Mouse (Mus musculus): ENCODE results near the gene Plbd2.

The Plbd2 gene

DNA sequence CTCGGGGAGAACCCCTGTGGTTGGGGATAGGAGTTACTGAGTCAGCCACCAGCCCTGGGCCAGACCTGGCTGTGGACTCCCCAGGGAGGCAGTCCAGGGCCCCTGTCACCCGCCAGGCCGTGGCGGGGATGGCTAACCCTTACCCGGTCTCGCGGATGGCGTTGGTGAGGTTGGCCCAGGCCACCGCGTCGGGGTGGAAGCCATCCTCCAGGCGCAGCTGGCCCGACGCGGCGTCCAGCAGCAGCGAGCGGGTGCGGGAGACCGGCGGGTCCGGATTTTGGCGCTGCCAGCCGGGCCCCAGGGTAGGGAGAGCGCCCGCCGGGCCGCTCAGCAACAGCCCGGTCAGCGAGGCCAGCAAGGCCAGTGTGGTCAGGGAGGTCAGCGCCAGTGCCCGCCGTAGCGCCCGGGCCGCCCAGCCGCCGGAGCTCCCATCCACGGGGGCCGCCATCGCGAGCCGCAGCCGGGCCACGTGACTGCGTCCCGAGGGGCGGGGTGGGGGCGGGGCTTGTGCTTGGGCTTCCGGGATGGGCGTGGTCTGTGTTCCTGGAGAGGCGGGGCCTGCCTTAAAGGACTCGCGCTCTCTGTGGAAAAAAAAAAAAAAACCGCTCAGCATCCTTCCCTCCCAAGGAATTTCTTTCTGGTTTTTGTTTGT, at the start of gene Plbd2:
Plbd2 (minus strand) TSS at position 482 of the 652 bp plus-strand sequence.
- peak; percentile 88 for DNase-seq (ENCODE audit: low read depth, low spot score)

DNA sequence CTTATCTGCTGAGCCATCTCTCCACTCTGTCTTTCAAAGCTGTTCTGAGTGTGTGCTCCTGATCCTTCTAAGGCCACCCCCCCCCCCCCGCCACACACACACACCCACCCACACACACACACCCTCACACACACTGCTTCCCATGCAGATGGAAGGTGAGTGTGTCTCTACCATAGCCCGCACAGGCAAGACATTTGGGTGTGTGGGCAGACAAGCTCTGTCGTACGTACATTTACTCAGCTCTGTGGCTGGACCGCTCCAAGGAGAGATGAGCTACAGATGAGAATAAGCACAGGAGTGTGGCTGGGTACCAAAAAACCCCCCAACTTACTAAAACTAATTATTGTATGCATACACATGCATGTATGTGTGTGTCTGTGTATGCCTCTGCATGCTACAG, 47.2 kb upstream of the Plbd2 start:
- no peak for DNase-seq (ENCODE audit: low read depth, low spot score)

DNA sequence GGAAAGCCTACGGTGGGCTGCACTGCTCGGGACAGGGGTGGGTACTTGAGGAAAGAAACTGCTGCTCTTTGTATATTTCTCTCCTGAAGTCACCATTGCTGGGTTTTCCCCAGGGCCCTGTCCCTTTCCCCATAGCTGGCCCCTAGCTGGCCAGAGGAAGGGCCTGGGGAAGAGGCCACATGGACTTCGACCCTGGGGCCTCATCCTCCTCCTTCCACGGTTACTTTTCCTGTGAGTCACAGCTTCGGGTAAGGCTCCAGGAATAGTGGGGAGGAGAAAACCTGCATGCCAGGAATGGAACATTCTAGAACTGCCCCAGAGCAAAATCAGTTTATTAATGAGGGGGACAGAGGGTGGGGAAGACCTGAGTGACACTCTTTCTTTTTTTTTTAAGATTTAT, 46.7 kb upstream of the Plbd2 start:
- peak; percentile 30 for DNase-seq (ENCODE audit: low read depth, low spot score)

DNA sequence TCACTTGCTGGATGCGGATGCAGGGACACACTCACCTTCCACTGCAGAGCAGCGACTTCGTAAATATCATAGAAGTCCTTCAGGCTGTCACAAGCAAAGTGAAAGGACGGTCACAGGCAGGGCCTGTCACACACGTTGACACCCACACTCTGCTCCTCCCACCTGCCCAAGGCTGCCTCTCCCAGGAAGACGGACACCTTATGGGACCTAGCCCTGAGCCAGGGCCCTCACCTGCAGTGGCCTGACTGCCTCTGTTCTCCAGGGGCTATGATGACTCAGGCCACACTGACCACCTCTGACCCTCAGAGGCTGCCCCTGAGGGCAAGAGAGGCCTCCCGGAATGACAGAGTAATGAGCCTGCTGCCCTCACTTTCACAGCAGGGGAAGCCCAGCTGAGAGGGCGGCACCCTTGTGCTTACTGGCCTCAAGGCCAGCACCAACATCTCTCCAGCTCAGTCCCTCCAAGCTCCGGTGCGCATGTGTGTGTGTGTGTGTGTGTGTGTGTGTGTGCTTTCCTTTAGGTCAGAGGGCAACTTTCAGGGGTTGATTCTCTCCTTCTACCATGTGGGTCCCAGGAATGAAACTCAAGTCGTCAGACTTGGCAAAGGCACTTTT, 44.9 kb upstream of the Plbd2 start:
- DNase-seq (ENCODE audit: low read depth, low spot score): no peak

DNA sequence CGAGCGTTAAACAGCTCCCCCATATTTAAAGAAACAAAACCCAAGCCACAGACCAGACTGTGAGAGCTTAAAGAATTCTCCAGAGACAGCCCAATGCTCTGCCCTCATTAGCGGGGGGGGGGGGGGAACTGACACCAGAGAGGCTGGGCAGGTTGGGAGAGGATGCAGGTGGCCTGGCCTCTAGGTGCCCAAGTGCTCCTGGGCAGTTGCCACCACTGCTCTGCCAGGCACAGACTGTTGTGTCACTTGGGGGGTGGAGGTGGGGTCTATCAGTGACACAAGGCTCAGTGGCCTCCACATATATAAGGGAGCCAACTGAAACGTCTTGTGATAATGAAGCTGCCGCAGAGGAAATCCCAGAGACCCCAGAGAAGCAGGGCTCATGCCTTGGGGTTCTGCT, 33.2 kb upstream of the Plbd2 start:
- DNase-seq (ENCODE audit: low read depth, low spot score): no peak

DNA sequence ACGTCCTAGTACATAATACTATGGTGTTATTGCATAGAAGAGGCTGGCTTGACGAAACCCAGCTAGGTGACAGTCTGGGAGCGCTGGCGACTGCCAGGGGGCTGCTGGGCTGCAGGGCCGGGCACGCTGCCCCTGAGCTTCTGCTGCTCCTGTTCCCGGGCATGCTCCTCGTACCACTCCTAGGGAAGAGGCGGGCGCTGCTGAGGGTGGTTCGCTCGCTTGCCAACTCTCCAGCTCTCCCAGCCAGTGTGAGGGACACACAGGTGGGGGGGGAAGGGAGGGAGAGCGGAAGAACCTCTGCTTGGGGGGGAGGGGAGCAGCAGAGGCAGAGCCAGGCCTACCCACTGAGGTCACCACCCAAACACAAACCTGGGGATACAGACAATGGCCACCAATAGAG, 32.6 kb upstream of the Plbd2 start:
- DNase-seq (ENCODE audit: low read depth, low spot score): no peak

DNA sequence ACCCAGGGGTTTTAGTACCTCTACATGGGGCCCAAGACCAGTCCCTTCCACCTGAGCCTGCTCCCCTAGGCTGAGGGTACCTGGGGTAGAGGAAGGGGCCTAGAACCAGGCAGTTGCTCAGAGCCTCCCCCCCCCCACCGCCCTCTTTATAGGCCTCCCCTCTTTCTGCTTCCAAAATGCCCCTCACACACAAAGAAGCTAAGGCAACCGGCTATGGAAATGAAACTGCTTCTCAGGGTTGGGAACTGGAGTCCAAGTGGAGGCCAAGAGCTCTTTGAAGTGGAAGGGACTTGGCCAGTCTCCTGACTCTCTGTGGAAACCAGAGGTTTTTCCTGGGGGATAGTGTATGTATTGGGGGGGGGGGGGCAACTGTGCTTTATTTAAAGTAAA, 31.3 kb upstream of the Plbd2 start:
- no peak for DNase-seq (ENCODE audit: low read depth, low spot score)

DNA sequence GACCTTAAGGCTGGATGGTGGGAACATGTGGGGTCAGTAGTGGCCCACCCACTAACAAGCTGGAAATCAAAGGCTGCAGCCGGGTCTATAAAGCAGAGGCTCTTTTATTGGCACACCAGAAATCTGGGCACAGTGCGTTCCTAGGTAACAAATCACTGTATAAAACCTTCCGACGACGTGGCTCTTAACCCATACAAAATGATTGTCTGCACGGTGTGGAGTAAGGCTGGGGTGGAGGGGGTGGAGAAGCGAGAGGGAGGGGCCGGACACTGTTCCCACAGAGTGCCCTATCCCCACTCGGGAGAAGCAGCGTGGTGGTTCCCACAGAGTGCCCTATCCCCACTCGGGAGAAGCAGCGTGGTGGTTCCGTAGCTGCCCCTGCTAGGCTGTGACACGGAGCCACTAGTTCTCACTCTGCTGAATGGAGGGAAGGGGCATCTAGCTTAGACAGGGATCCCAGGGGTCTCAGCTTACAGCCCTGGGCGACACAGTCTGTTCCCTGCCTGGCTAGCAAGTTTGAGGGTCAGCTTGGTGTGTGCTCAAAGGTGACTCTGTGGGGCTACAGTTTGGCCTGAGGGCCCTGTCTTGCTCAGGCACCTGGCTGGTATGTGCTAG, 30.8 kb upstream of the Plbd2 start:
- no peak for DNase-seq (ENCODE audit: low read depth, low spot score)

DNA sequence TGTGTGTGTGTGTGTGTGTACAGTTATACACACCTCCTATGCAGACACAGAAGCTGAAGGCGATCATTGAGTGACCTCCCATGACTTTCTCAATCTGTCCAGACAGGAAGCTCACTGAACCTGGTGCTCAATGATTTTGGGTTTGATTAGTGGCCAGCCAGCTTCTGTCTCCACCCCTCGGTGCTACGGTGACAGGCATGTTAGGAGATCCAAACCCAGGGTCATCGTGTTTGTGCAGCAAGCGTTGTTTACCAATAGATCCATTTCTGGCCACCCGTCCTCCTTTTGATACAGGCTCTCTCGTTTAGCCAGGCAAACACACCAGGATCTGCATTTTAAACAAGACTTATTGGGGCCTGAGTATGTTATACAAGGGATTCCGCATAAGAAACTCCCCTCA, 28.2 kb upstream of the Plbd2 start:
- no peak for DNase-seq (ENCODE audit: low read depth, low spot score)

DNA sequence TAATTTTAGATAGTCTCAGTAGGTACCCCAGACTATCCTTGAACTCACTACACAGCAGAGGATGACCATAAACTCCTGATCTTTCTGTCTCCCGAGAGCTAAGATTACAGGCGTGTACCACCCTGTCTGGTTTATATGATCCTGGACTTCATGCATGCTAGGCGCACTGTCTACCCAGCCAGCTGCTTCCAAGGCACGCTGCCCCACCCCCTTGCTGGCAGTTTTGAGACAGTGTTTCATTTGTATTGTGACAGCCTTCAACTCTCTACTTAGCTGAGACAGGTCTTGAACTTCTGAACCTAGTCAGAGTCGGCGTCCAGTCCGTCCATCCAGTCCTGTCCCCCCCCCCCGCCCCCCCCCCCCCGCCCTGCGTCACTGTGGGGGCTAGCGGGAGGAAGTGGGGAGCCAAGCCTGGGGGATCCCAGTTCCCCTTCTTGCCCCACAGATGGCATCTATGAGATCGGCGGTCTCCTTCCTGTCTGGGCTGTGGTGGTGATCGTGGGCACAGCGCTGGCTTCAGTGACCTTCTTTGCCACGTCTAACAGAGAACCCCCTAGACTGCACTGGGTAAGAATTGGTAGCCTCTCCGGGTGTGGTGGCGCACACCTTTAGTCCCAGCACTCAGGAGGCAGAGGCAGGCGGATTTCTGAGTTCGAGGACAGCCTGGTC, 24.0 kb upstream of the Plbd2 start:
- DNase-seq (ENCODE audit: low read depth, low spot score): no peak

DNA sequence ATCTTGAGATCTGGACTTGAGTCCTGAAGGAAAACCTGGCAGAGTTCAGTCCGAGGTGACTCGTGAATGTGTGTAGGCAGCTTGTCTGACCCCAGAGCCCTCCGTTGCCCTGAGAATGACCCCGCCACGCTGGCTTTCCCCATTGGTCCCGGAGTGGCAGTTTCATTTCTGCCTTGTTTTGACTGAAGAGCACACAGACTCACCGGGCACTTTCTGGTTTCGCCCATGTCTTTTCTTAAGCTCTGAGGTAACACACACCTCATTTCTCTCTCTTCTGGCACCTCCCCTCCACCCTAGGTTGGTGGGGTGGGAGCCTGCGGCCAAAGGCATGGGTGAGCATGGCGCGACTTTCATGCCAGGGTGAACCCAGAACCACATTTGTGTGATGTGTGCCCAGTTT, 22.9 kb upstream of the Plbd2 start:
- no peak for DNase-seq (ENCODE audit: low read depth, low spot score)

DNA sequence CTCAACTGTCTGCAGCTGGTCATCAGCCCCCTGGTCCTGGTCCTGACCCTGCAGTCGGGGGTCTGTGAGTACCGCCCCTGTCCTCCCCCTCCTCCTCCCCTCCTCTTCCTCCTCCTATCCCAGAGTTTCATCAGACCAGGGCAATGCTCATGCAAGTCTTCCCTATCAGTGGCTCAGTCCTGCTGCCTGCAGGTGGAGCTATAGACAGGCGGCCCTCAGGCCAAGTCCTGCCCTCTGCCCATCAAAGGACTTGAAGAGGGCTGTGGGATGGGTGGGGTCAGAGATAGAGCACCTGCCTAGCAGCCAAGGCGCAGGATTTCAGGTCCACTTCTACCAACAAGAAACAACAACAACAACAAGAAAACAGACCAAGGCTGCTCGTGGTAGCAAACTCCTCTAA, 22.3 kb upstream of the Plbd2 start:
- DNase-seq (ENCODE audit: low read depth, low spot score): no peak

DNA sequence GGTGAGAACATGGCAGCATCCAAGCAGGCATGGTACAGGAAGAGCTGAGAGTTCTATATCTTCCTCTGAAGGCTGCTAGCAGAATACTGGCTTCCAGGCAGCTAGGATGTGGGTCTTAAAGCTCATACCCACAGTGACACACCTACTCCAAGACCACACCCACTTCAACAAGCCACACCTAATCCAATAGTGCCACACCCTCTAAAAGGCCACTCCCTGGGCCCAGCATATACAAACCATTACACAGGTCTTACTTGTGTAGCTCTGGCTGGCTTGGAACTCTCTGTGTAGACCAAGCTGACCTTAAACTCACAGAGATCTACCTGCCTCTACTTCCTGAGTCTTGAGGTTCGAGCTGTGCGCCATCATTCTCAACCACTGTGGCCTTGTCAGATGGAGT, 21.3 kb upstream of the Plbd2 start:
- no peak for DNase-seq (ENCODE audit: low read depth, low spot score)

DNA sequence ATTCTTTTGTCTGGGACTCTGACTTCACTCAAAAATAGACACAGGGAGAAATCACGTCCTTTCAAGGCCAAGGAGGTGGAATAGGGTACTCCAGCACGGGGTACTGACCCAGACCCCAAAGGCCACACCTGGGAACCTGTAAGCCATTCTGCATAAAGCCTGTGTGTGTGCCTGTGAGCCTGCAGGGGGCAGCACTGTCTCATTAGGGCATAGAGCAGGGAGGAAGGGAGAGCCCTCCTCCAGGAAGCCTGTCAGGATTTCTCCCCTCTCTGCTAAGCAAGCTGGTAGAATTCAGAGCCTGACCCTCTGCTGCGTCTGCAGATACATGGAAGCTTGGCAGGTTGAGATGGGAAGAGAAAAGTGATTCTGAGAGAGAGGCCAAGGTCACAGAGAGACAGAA, 19.2 kb upstream of the Plbd2 start:
- DNase-seq (ENCODE audit: low read depth, low spot score): peak; percentile 57

DNA sequence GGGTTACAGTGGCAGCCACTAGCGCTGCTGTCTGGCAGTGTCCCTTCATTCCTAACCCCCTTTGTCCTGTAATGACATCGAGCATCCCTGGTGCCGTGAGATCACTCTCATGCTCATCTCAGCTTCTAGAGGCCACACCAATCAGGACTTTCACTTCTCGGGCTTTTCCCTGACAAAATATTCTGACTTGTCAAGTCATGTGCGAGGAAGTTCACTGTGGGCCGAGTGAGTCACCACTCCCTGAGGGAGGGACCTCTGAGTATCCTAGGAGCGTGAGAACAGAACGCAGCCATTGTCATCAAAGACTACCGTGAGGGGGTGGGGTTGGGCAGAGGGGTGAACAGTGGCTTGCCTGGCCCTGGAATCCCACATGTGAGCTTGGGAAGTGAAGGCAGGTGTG, 14.1 kb upstream of the Plbd2 start:
- DNase-seq (ENCODE audit: low read depth, low spot score): peak; percentile 99

DNA sequence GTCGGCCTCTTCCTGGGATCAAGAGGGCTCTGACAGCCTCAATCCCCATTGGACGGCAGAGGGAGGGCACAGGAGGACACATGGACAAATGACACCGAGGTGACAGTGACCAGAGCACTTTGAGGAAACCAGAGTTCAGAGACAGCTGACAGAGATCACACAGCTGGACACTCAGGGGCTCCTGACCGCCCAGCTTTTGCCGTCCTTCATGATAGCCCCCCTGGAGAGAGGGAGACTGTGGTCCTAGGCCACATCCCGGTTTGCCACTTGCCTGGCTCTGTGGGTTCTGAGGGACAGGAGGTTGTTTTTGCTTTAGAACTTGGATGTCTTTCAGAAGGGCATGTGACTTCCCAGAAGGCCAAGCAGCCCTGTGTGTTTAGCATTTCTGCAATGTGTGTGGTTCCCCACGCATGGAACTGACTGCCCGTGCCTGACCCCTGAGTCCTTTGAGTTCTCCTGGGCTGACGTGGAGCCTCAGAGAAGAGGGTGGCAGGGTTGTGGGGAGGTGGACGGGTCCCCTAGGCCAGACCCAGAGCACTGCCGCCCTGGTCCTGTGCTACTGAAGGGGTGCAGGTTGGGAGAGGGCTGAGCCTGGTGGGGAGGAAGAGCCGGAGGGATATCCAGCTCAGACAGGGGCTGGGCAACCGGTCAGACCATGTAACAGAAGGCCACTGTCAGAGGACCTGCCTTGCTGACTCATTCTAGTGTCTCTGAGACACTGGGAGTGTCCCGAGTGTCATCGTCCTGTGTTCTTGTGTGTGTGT, 13.0 kb upstream of the Plbd2 start:
- DNase-seq (ENCODE audit: low read depth, low spot score): peak; percentile 52

DNA sequence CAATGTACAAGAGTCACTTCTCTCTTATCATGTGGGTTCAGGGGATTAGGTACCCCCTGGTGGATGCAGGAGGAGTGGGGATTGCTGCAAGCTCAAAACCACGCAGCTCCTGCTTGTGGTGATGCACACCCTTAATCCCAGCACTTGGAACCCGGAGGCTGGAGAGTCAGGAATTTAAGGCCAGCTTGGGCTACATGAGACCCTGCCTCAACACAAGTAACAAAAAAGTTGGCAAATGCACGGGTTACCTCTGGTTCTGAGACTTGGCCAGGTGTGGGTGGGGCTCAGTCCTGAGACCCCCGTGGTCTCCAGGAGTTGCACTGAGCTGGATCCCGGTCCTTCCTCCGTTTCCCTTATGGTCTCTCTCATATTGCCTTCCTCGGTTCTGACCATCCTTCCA, 12.0 kb upstream of the Plbd2 start:
- DNase-seq (ENCODE audit: low read depth, low spot score): peak; percentile 36

DNA sequence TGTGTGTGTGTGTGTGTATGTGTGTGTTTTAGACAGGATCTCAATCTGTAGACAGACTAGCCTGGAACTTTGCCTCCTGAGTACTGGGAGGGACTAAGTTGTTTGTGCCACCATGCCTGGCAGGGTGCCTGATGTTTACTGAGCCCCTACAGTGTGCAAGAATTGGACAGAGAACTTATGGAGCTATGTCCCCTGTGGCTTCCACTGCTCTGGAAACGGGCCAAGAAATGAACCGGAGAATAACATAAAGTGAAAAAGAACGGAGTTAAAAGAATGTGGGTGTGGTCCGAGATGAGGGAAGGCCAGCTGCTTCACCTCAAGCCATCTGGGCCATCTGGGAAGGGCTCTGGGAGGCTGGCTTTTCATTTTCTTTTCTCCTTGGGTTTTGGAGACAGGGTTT, 11.3 kb upstream of the Plbd2 start:
- peak; percentile 91 for DNase-seq (ENCODE audit: low read depth, low spot score)

DNA sequence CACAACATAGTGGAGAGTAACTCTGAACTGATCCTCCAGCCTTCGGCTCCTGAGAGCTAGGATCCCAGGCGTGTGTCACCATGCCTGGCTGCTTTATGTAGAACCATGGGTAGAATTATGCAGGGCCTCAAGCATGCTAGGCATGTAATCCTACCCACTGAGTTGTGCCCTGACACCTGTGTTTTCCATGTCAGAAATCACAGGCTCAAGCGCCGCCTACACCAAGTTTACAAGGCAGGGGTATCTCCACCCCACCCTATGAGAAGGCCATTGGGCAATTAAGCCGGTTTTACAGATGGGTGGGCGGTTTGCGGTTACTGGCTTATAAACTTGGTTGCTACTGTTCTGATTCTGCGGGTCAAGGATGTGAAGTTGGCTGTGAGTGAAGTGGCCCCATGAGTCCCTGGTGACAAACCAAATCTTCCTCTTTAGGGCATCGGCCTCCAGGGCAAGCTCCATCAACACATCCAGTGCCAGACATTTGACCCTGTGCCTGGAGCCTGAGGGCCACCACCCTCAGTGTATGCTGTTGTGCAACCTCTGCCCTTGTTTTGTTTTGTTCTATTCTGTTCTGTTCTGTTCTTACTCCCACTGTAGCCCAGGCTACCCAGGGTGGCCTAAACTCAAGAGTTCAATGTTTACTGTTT, 10.7 kb upstream of the Plbd2 start:
- peak; percentile 31 for DNase-seq (ENCODE audit: low read depth, low spot score)

DNA sequence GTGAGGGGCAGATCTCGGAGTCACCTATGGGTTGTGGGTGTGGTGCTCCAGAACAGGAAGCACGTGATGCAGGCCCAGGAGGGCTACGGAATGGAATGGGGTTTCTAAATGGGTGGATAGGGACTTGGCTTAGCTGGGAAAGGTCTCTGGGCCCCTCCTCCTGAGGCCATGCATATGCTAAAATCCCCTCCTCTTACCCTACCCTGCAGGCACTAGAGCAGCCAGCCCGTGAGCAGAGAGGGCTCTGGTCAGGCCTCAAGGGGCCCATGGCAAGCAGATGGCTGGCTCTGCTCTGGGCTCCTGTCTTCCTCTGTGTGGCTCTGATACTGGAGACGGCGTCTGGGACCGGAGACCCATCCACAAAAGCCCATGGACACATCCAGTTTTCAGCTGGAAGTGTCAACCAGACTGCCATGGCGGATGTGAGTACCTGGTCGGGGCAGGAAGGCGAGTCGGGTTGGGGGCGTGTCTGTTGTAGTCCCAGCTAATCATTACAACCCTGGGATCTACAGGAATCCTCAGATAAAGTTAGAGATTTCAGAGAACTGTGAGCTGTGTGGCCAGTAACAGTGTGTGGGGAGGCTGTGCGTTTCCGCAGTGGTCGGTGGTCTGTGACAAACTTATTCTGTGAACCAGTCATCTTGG, 9.6 kb upstream of the Plbd2 start:
- no peak for DNase-seq (ENCODE audit: low read depth, low spot score)

DNA sequence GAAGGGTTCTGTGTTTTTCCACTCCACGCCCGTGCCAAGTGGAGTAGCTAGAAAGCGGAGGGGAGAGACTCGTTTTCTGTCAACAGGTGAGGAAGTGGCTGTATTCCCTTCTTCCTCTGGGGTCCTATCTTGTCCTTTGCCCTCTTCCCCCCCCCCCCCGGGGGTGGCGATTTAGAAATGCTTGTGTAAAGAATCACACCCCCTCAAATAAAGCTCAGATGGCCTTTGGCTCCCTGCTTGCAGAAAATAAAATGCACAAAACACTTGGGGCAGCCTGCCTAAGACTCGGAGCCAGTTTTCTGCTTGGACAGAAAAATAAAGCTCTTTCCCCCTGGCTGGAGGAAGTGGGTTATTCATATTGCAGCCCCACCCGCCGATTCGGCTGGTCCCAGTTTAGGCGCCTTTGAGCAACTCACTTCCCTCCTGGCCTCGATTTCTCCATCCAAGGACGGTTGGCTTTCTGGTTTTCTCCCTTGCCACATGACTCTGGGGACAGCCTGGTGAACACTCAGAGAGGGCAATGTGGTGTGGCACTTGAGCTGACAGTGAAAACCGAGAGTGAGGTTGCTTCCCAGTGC, 8.3 kb upstream of the Plbd2 start:
- peak; percentile 43 for DNase-seq (ENCODE audit: low read depth, low spot score)
